Mouse (Mus musculus) heart, postnatal 0 days (tissue): ENCODE measurements at regions not wholly inside any gene's neighbourhood (a gene's known extent, or its start where the extent isn't known, plus 50 kb on each side); places are given as distances from the start of the nearest gene placed in this dataset.
"Not testable (repeated sequence)": the region's sequence is repeated elsewhere in the genome, so short reads cannot be mapped to it uniquely, and the experiment has no call there.

Experiments used
- CTCF ChIP-seq: IDR thresholded peaks from 2 replicates; pipeline ENCODE4 v1.5.1; 2016; ENCODE audit warnings: antibody characterized with exemption, control low read depth, low read depth
- EP300 ChIP-seq: IDR thresholded peaks from 2 replicates; pipeline ENCODE4 v1.6.1; 2016; ENCODE audit warnings: antibody characterized with exemption, low read depth

- not testable (repeated sequence) for TF ChIP-seq CTCF, EP300
Measured at GRCm38 (mm10) chr19:9316162-9316561, 180.7 kb upstream of the Asrgl1 start.
